Mouse (Mus musculus) CH12F3 (cell line): ENCODE measurements at regions not wholly inside any gene's neighbourhood (a gene's known extent, or its start where the extent isn't known, plus 50 kb on each side); places are given as distances from the start of the nearest gene placed in this dataset.

ENCODE experiments used
- in situ Hi-C: fragments of 300-500 bp; cut with MboI; formaldehyde crosslinking; loops from 2 replicates; pipeline ENCODE4 v1.14.3; 2020; ENCODE audit warnings: low sequenced_read_pairs

DNA sequence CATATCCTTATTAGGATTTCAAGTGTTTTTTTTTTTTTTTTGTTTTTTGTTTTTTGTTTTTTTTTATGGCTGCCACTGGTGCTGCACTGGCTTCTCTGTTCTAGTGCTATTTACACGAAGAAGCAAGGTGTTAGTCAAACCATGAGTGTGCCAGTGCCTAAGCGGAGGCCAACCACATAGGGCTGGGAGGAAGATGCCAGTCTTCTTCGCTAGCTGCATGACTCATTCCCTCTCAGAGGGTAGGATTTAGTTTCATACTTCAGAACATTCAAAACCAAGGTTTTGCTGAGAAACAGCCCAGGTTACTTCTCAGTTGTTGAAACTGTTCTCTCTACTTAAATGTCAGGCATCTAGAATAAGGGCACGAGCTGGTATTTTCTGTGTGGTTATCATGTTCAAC, 72.6 kb downstream of the Icos start:
- in situ Hi-C loops, result no loop called here

DNA sequence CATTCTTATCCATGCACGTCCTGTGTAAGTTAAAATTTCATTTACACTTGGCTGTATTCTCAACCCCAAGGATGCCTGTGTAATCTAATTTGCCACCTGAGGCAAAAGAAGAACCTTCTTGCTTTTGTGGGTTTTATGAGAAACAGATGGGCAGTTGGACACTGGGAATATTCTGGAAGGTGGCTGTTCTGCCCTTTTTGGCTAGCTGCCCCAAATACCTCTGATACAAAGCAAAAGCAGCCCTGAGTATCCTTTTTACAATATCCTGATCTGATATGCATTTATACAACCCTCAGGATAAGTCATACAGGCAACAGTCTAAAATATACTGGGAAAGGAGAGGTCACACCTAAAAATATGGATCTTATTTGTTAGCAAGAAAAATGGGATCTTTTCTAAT, 75.9 kb downstream of the Icos start:
- in situ Hi-C loops, result no loop called here

DNA sequence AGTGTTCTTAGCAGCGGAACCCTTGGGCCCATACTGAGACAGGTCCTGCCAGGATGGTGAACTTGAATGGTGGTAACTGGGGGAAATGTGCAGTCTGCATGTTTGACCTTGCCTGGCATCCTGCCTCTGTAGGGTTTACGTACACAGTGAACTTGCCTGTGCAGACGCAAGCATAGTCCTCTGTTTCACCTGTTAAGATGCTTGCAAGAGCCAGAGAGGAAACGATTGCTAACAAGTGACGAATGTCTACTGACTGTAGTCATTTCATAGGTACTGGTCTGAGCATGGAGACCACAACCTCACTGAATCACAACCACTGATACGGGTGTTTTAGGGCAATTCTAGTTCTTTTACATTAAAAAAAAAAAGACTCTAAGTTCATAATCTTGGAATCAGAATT, 76.7 kb downstream of the Icos start:
- in situ Hi-C loops, result no loop called here

DNA sequence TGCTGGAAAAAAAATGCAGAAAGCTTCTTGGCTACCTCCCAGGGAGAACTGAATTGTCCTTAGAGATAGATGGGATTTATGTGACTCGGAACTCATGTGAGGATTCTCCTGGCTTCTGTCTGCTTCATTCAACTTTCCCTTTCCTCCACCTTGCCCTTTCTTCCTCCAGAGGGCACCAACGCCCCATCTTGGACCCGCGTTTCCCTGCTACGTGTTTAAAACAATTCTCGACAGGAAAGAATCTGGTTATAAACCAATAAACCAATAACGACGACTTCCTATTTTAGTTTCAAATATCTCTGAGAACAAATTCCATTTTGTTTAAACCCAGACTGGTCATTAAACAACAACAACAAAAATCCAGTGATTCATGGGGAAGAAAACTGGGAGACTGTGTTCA, 77.4 kb downstream of the Icos start:
- in situ Hi-C loops, result no loop called here

DNA sequence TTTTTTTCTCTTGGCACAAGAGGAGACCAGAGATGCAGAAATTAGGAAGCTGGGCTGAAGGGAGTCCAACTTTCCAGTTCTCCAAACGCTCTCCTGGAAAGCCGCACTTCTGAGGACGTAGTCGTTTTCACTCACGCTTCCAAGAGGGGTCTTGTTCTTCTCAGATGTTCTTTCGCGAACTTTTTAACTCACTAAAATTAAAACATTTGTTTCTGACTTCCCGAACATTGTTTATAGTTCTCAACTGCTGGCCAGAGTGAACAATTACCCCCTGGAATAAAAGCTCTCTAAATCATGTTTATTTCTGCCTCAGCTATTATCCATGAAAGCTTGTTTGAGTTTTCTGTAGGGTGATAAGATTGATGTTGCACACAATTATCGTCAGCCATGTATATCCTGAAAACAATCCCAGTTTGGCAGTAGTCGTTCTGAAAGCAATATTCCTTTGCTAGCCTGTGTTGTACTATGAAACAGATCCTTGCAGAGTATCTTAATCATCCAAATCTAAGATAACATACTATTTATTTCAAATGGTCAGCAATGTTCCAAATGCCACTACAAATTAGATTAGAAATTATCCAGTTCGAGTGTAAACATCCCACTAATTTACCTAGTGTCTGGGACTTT, 82.3 kb downstream of the Icos start:
- in situ Hi-C loops, result no loop called here

DNA sequence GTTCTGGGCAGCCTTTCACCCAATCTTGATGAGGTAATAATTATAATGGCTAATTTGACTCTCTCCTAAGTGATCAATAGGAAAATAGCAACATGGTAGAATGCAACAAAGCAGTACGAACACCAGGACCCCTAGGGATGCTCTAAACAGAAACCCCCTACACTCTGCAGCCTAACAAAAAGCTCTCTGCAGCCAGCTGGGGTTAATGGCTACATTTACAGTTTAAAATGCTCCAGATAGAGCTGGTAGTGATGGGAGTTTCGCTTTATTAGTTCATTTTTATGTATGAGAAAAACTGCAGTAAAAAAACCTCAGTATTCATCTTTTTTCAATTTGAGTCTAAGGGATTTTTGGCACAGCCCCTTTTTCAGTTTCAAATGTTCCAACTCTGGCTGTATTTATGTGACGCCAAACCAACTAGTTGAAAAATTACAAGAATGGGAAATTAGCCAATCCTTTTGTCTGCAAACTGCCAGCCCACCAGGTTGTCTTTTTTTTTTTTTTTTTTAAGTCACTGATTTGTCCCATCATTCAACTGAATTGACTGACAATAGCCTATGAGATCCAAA, 84.2 kb downstream of the Icos start:
- in situ Hi-C loops, result no loop called here

DNA sequence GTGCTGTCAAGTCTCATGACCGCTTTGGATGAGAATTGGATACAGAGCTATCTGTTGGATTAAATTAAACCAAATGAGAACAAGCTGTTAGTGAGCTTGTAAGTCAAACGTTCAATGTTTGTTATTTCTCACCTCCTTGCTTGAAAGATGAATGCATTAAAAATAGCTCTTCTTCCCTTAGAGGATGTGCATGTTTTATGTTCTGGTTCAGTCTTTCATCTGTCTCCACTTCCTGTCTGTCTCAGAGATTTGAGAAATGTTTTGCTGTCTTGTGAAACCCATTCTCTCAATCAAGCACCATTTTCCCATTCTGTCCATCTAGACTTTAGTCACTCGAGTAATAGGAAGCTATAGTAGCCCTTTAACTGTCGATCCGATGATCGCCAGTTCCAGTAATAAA, 90.4 kb downstream of the Icos start:
- in situ Hi-C loops, result no loop called here

DNA sequence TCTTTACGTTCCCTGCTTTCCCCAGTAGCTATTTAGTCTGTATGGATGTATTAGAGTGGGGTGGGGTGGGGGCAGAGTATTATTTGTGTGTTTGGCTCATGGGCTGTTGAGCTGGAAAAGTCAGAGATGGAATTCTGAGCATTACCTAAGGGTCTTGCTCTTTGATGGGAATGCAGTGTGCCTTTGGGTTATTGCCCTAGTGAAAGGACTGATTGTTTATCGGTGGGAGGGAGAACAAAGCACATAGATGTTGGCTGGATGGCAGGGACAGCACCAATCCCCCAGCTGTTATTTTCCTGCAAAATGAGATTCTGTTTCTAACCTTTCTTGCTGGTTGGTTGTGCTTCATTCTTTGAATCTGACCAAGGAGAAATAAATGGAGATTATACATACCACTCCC, 96.4 kb downstream of the Icos start:
- in situ Hi-C loops, result no loop called here

DNA sequence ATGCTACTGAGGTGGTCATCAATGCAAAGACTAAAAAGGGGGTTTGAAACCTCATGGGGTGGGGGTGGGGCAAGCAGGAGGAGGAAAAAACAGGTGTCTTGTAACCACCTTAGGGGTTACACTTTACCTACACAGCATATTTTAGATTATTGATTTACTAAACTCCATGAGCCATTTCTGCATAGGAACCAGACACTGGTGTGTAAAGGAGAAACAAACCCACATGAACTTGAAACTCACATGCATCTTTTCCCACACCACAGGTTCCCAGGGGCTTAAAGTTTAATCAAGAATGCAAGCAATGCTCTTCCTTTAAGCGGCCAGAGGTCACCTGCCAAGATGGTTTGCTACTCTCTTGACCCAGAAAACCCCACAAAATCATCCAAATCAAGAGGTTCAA, 97.6 kb downstream of the Icos start:
- in situ Hi-C loops, result no loop called here

DNA sequence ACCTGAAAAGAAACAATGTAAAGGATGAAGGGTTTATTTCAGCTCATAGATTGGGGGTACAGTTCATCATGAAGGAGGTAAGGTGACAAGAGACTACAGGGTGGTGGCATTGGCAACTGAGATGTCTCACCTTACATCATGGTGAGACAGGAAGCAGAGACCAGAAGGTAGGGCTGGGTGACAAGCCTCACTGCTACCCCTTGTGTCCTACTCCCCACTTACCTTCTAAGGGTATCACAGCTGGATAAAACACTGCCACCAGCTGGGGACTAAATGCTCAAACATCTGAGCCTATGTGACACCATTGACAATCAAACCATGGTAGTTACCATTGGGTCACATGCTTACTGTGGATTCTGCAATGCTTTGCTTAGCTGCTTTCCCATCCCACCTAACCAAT, 107.0 kb downstream of the Icos start:
- in situ Hi-C loops, result no loop called here

DNA sequence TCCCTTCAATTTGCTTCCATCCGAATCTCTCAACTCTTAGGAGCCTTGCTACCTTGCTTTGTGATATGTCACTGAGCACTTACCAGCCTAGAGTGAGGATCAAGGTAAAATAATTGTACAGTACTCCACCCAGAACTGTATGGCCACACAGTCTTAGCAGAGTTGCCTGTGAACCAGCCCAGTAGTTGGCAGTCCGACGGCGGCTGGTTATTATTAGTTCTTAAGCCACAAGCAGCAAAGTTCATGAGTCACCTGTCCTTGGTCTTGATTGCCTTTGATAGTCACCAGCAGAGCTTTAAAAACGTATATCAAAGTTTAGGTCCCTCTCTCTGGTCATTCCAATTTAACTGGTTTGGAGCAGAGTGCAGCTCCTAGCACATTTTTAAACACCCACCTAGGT, 109.1 kb downstream of the Icos start:
- in situ Hi-C loops, result no loop called here

DNA sequence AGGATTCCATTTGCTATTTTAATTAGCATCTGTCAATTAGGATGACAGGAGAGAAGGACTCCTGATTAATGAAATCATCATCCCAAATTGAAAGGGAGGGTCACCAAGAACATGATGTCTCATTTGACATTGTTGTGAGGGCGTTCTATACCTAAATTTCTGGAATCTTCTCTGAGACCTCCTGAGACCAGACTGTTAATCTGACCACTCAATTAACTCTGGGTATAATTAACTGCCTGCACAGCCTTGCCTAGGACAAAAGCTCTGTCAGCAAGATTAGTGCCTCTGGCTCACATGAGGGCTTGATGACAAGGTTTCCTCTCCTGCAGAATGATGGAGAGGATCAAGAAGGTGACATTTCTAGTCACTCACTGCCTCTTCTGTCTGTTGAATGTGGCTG, 113.1 kb downstream of the Icos start:
- in situ Hi-C loops, result no loop called here

DNA sequence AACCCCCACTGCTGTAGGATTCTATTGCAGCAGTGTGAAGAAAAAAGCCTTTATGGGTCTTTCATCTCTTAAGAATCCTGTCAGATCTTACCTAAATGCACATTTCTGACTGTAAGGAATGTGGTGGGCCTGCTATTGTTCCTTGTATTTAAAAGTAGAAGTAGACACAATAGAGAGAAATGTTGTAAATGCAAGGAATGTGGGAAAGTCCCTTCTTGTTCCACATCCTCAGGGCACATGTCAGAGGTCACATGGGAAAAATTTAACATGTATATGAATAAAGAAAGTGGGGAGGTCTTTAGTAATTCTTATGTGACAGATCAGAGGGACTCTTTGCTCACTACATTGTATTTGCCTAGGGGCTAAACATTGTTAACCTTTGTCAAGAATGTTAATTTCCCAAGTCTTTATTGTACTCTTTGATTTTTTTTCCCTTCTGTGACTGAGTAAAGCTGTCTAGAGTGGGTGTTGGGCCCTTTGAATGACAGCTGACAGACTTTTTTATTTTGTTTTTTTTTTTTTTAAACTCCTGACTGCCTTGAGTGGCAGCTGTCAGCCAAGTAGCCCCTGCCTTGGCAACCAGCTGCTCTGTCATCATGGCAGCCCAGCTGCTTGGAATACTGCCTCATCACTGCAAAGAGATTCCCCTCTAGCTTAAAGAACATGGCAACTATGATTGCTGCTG, 117.9 kb downstream of the Icos start:
- in situ Hi-C loops, result no loop called here

DNA sequence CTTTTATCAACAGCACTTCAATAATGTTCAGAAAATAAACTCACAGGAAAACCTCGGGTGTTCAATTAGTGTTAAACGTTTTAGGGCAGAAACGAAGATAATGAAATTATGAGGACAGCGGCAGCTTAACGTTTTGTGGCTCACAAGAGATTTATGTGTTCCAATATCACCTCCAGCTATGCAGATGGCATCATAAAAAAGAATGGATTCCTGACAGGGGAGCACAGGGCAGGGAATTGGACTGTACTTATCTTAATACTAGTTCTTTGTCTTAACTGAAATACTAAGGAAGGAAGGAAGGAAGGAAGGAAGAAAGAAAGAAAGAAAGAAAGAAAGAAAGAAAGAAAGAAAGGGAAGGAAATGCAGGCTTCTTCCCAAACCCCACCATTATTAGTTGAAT, 121.6 kb downstream of the Icos start:
- in situ Hi-C loops, result no loop called here

DNA sequence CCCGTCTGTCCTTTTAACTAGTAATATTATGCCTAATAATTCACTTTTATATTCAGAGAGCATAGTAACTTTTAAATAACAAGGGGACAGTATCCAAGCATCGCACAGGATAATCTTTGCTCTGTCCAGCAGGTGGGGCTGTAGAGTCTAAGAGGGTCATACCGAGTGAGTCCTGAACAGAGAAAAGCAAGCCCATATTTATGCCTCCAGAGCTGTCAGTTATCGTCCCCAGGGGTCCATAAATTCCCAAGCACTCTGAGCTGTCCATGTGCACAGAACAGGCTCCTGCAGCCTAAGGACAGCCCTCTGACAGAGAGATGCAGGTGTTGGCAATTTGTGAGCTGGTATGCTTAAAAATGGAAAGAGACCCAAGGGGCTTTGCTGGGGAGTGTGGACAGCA, 124.0 kb downstream of the Icos start:
- in situ Hi-C loops, result no loop called here

DNA sequence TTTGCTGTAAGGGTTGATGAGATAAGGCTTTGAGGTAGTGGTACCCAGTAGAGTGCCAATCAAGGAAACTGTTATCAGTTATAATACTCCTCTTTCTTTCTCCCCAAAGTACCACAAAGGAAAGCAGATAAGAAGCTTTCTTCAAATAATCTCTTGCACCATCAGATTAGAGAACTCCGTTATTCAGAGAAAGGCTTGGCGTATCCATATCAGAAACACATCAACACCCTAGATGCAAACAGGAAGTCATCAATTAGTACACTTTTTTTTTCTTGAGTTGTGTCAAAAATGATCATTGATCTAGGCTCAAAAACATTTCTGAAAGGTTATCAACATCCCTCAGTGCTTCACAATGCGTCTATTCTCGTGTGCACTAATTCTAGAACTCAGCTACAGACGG, 124.6 kb downstream of the Icos start:
- in situ Hi-C loops, result no loop called here

DNA sequence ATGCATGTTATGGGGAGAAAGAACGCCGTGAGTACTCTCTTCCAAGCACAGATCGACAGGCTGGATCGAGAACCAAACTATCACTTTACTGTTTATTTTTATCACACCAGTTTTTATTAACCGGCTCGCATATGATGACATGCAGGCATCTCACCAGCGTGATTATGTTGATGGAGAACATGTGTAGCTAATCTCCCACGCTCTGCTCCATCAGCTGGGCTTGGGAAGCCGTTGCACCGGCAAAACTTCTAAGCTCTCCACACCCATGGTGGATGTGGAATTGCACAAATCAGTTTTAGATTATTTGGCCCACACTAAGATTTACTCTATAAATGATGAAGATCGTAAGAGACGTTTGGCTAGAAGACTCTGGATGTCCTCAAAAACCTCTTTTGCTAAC, 125.9 kb downstream of the Icos start:
- in situ Hi-C loops, result no loop called here

DNA sequence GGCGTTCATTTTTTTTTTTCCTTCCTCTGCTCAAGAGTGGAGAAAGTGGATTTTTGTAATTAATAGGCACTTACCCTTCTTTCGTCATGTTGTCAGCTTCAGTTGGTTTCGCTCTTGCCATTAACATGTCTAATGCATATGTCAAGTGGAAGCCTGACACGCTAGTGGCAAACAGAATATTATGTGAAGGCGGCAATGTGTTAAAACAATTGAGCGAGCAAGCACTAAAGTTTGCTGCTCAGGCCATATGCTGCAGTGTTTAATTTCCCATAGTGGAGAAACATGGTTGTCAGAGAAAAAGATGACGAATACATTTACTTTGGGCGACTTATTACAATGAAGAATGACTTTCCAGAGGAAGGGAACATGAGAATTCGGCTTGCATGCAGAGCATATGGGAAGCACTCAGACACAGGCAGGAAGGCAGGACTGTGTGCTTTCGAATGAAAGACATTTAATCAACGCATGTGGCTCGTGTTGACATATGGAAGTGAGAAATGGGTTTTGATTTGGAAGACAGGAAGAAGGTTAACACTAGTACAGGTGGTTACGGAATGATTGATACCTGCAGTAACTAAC, 134.1 kb downstream of the Icos start:
- in situ Hi-C loops, result no loop called here

DNA sequence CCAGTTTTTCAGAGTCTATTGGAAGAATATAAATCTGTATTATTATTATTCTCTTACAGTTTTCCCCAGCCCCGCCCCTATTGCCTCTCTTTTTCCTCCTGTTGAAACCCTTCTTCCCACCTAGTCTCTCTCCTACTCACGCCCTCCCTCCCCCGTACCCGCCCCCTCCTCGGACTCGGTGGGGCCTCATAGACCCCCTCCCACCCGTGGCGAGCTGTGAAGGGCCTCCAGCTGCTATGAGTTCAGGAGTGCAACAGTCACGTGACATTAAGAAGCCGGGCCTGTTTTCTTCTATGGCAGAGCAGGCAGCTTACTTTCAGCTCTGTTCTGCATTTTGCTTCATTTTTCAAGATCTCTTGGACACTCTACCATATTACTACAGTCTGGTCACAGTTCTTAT, 139.8 kb downstream of the Icos start:
- in situ Hi-C loops, result no loop called here

DNA sequence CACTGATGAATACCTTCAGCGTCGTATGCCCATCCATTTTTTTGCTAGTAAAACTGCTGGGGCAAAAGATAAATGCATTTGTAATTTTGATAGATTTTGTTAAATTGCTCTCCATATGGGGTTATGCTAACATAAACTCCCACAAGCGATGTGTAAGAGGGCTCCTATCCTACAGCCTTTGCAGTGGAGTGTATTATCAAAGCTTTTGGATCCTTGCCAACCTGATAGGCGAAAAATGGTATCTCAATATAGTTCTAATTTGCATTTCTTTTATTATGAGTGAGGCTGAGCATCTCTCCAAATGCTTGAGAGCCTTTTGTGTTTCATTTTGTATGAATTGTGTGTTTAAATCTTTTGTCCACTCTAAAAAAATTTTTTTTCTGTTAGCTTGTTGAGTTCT, 140.3 kb downstream of the Icos start:
- in situ Hi-C loops, result no loop called here

DNA sequence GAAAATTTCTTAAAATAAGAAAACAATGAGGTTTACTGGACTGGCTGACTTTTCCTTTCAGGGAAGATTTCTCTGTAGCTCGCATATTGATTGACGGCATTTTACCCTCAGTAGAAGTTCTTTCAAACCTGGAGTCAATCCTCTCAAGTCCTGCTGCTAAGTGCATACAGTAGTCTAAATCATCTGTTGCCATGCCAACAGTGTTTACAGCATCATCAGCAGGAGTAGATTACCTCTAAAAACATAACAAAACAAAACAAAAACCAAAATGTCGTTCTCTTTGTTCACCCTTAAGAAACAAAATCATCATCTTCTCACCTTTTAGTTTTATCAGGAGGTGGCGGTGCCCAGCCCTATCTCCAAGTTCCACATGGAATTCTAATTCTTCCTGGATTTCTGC, 143.8 kb downstream of the Icos start:
- in situ Hi-C loops, result no loop called here

DNA sequence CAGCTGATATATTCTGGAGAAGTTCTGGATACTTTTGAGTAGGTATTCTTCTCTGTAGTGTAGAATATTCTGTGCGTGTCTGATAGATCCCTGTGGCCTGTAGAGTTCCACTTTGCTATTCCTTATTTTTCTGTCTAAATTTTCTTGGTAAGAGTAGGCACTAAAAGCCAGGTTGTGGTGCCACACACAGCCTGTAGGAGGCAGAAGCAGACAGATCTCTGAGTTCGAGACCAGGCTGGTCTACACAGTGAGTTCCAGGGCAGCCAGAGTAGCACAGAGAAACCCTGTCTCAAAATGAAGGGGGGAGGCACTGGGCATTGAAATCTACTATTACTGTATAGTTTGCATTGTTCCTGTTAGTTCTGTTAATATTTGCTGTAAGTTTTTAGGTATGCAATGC, 147.4 kb downstream of the Icos start:
- in situ Hi-C loops, result loop anchor here (25.0 kb wide), 1 partner anchor 1837 kb away; no protein-coding TSS in a partner anchor
